Mouse (Mus musculus) right cerebral cortex, postnatal 14 days (tissue): ENCODE measurements around the gene Mnat1.

Experiments used
- DNase-seq: peaks from one replicate; pipeline ENCODE4 v3.0.0; 2022

Mnat1 gene

GRCm38 (mm10) chr12:73241960-73242359 is 118.4 kb downstream of the Mnat1 start:
- peak; percentile 34 for DNase-seq

- DNase-seq, result no peak
Measured at GRCm38 (mm10) chr12:73245687-73246086, 122.2 kb downstream of the Mnat1 start.

GRCm38 (mm10) chr12:73255006-73255405 is 131.5 kb downstream of the Mnat1 start:
- no peak for DNase-seq

DNA sequence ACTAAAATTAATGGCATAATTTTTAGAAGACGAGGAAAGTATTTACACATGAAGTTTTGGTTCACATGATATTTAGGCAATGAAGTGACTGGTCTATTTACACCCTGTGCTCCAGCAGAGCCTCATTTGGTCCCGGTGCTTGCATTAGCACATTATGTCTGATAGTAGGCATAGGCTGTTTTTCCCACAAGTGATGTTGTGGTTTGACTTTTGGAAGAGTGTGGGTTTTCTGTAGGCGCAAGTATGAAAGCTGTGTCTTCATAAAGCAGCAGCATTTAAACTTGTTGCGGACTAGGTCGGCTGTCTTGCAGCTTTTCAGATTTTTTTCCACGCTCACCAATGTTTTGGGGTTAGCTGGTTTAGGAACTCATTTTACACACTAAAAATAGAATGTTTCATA is 135.8 kb downstream of the Mnat1 start:
- DNase-seq, result no peak

DNA sequence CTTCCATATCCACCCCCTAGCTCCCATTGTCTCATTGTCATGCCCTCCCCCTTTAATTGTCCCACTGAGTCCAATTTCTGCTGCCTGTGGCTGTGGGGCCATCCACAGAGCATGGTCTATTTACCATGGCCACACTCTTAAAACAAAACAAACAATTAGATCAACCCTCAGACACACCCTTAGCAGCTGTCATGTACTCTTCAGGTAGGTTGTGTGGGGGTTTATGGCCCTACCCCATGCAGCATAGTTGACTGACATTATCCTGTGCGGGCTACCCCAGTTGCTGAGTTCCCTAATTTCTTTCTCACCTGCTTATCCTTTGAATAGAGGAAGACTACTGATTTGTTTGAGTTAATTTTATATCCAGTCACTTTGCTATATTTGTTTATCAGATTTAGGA is 136.8 kb downstream of the Mnat1 start:
- DNase-seq, result no peak

DNA sequence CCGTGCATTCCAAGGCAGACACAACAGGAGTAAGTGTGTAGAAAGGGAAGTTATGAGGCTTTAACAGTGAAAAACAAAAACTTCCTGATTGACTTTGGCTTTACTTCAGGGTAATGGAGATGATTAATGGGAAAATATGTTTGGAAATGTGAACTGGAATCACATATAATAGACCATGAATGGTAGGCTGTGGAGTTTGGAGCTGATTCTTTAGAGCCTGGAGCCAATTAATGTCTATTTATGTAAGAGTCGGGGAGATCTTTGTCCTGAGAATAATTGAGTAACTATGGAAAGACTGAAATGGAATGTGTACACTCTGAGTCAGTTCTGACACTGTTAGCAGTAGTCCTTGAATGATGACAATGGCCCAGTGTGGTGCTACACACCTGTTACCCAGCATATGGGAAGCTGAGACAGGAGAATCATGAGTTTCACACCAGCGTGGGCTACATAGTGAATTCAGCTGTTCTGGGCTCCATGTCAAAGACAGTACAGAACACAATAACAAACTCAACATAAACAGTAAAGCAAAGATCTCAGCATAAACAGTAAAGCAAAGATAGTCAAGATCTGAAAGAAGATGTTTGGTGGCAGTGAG is 142.0 kb downstream of the Mnat1 start:
- no peak for DNase-seq

- DNase-seq, result no peak
Measured at GRCm38 (mm10) chr12:73266597-73266996, 143.1 kb downstream of the Mnat1 start.

DNA sequence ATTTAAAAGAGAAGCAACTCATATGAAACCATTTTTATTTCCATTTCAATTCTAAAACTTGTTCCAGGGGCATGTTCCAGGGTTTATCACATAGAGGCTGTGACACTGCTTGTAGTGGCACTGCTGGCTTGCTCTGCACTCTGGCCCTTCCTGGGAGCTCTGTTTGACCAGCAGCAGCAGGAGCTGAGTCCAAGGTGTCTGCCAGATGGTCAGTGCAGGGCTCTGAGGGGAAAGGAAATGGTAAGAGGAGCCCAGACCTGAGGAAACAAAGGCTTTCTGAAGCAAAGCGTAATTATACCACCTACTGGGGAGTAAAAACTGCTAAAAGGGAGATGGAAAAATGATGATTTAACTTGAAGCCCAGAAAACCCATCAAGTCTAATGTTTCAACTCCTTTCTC is 145.0 kb downstream of the Mnat1 start:
- no peak for DNase-seq

DNA sequence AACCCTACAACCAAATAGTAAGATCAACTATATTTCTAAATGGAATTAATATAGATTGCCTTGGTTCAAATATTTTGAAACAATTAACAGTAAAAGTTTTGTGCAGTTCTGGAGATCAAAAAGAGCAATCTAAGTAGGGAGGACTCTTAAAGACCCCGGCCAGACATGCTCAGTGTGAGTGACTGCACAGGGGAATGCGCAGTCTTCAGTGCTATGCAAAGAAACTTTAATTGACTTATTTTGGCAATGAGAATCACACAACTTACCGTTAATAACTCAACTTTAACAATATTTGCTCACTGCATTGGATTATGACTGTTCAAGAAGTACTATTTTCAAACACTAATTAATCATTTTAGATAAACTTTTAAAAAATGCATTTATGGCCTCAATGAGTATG is 146.0 kb downstream of the Mnat1 start:
- no peak for DNase-seq

DNA sequence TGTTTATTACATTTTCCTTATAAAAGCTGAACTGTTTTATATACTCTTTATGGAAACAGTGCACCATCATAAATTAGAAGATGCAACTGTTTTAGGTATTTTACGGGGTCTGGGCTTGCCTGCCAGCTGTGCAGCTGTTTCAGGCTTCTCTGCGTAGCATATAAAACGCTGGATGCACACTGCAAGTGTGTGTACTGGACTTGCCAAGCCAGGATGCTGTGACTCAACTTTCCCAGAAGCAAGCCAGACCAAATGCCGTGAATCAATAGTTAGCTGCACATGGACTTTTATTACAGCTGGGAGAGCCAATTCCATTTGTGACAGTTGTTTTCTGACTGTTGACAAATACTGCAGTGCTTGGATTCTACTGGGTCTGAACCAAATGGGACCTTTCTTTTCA is 146.4 kb downstream of the Mnat1 start:
- DNase-seq, result no peak

DNA sequence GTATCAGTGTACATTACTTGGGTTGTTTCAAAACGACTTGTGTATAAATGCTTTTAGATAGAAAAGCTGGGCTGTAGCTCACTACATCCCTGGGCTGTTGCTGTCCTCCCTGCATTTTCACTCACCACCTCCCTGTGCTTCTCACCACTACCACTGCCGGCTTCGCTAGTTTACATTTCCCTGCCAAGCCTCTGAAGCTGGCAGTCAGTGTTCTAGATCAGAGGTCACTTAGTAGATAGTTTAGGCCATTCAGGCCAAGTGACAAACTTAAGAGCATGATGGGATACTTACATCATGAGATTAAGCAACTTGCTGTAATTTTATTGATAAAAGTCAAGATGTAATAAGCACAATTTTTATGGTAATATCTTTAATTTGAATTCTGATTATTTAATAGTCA is 151.4 kb downstream of the Mnat1 start:
- no peak for DNase-seq

- DNase-seq, result peak; percentile 90
Measured at GRCm38 (mm10) chr12:73286287-73287092, 163.0 kb downstream of the Mnat1 start, which contains the start of the genes Trmt5 and Slc38a6. TSS of gene Trmt5 (minus strand) at chr12:73286710. TSS of gene Slc38a6 (plus strand) at chr12:73286779.

DNA sequence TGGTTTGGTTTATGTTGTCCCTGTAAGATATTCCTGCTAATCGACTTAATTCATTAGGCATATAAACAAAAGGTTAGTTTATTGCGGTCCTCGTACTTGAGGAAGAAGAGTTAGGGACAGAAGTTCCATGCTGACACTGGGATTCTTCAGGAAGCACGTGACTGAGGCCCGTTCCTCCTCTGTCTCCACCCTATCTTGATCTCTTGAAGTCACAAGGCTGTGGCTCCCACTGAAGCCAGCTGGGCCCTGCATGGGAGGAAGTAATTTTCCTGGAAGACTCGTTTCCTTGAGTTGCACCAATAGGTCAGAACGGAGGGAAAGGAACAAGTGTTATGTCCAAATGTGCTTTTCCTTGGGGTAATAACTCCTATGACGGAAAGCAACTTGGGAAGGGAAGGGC is 164.1 kb downstream of the Mnat1 start:
- no peak for DNase-seq

DNA sequence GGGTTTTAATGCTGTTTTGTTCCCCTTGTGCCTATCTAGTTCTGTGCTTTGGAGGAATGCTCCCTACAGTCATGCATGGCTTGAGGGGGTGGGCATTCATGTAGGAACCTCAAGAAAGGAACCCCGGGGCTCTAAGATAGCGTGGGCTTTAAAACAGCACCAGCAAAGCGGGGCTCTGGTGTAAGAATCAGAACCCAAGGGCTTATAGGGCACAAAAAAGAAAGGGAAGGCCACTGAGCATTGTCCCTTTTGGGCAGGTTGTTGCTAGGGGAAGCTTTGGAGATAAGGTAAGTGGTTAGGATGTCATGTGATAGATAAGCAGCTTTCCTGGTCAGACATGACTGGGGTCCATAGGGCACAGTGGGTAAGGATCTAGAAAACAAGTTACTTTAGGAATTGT is 165.1 kb downstream of the Mnat1 start:
- no peak for DNase-seq

DNA sequence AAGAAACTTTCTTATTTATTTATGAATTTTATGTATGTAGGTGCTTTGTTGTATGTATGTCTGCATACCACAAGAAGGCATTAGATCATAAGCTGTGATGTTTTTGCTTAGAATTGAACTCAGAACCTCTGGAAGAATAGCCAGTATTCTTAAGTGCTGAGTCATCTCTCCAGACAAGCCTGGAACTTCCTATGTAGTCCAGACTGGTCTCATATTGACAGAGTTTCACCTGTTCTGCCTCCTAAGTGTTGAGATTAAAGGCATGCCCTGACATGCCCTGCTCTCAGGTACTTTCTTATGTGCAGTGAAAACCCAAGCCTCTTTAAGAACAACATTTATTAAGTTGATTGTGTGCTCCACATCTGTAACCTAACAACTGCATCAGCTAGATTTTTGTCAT is 171.4 kb downstream of the Mnat1 start:
- no peak for DNase-seq

GRCm38 (mm10) chr12:73295505-73296140 is 172.1 kb downstream of the Mnat1 start:
- no peak for DNase-seq

GRCm38 (mm10) chr12:73298621-73299020 is 175.1 kb downstream of the Mnat1 start:
- DNase-seq, result no peak

- DNase-seq, result no peak
Measured at GRCm38 (mm10) chr12:73300531-73300930, 177.0 kb downstream of the Mnat1 start.

DNA sequence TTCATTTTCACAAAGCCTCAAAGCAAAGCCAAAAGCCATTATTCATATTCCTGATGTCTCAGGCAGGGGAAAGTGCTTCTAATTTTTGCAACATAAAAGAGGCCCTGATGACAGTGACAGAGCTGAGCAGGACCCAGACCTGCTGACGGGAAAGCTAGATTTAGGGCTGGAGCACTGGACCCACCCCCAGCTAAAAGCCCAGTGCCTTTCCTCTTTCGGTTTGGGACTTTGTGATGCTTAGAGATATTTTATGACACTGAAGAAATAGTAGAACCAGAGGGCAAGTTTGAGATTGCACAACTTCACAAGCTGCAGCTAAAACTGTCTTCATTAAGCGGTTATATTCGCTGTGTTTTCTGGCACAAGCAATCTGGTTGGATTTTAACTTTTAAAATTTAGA is 181.1 kb downstream of the Mnat1 start:
- DNase-seq, result no peak

DNA sequence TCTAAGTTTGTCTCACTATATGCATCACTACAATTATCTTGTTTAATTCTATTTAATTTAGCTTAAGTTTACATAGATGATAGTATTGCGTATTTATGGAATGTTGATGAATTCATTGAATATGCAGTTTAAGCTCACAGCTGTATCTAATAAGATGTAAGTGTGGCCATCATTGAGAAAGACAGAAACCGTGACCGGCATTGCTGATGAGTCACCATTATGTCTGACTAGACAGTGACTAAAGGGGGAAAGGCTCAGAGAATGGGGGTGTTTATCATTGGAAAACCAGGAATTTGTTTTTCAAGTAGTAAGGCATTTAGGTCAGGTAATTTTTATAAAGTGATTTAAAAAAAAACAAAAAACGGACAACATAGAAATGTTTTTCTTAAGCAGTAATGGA is 184.2 kb downstream of the Mnat1 start:
- no peak for DNase-seq

GRCm38 (mm10) chr12:73308711-73309110 is 185.2 kb downstream of the Mnat1 start:
- no peak for DNase-seq

DNA sequence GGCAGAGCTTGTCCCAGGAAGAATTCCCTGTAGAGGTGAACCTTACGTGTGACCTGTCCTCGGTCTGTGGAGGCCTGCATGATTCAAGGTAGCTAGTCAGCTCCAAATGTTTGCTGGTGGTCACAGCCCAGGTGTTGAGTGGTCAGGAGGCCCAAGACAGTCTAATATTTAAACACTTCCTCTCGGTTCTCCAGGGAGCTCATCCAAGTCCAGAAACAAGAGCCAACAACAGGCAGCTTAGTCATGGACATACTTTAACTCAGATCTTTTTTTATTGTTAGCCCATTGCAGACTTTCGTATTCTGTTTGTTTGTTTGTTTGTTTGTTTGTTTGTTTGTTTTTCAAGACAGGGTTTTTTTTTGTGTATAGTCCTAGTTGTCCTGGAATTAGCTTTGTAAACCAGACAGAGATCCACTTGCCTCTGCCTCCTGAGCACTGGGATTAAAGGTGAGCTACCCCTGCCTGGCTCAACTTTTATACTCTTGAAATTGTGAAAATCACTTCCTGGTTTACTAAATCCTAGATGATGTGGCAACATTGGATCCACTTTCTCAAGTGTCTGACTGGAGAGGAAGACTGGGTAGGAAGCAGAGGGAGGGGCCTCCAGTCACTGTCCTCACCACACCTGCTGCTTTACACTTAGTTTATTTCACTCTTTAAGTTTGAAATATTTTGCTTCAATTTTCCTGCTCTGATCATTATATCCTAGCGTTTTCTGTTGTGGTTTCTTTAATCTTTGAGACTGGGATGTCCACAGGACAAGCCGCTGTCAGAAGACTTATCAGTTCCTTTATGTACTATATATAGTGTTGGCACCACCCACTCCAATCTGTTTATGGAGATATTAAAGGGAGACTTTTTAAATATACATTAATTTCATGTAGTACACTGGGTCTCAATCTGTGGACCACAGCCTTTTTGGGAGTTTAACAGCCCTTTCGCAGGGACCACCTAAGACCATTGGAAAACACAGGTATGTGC is 194.5 kb downstream of the Mnat1 start:
- DNase-seq, result no peak
